Mouse (Mus musculus): Measurements from ENCODE around the gene Fabp2. TPM values are rescaled to one million over a fixed set of nuclear protein-coding genes. Genes with fewer than 3 reads are reported as not detected.

Fabp2 gene
- polyA plus RNA-seq, 1 experiment from 2014 or later, result not detected

- 89% methylated on average over 2 of the region's 2 CpGs for WGBS
Observed at GRCm38 (mm10) chr3:122876870-122877269, 18.0 kb upstream of the Fabp2 start.

GRCm38 (mm10) chr3:122877543-122877942 is 17.3 kb upstream of the Fabp2 start:
- ATAC-seq (ENCODE audit: low read depth), result no peak
- no peak overlapping the region for H3K9ac ChIP-seq (ENCODE audit: low read depth, low read length)
- H3K27me3 ChIP-seq (replicated peaks; ENCODE audit: control insufficient read depth, insufficient read depth, low read length), result no peaks in the 10 kb centered on the region
- WGBS, result 94% methylated on average over 3 of the region's 3 CpGs
- H3K4me1 ChIP-seq (ENCODE audit: control insufficient read depth, insufficient read depth, low read length), result no peaks in the 10 kb centered on the region
- no peaks in the 10 kb centered on the region for H3K36me3 ChIP-seq (ENCODE audit: control insufficient read depth, insufficient read depth, low read length)
- no peak for DNase-seq (ENCODE audit: low spot score)
- H3K4me3 ChIP-seq (ENCODE audit: low read depth, low read length), result no peak overlapping the region
- no peaks in the 10 kb centered on the region for H3K9me3 ChIP-seq (ENCODE audit: control insufficient read depth, low read length)
- no peak overlapping the region for H3K27ac ChIP-seq (replicated peaks; ENCODE audit: low read depth, low read length)
- no peak overlapping the region for H3K4me2 ChIP-seq (ENCODE audit: low read depth, low read length)

More at GRCm38 (mm10) chr3:122876870-122877269, 18.0 kb upstream of the Fabp2 start:
- Histone ChIP-seq H3K4me1 (ENCODE audit: control insufficient read depth, insufficient read depth, low read length) (no peaks in the 10 kb centered on the region), H3K36me3 (ENCODE audit: control insufficient read depth, insufficient read depth, low read length) (no peaks in the 10 kb centered on the region), H3K9me3 (ENCODE audit: control insufficient read depth, low read length) (no peaks in the 10 kb centered on the region), H3K9ac (ENCODE audit: low read depth, low read length) (no peak overlapping the region), H3K27ac (replicated peaks; ENCODE audit: low read depth, low read length) (no peak overlapping the region), H3K4me3 (ENCODE audit: low read depth, low read length) (no peak overlapping the region), H3K4me2 (ENCODE audit: low read depth, low read length) (no peak overlapping the region), H3K27me3 (replicated peaks; ENCODE audit: control insufficient read depth, insufficient read depth, low read length) (no peaks in the 10 kb centered on the region)
- DNase-seq (ENCODE audit: low spot score), result no peak
- no peak for ATAC-seq (ENCODE audit: low read depth)

DNA sequence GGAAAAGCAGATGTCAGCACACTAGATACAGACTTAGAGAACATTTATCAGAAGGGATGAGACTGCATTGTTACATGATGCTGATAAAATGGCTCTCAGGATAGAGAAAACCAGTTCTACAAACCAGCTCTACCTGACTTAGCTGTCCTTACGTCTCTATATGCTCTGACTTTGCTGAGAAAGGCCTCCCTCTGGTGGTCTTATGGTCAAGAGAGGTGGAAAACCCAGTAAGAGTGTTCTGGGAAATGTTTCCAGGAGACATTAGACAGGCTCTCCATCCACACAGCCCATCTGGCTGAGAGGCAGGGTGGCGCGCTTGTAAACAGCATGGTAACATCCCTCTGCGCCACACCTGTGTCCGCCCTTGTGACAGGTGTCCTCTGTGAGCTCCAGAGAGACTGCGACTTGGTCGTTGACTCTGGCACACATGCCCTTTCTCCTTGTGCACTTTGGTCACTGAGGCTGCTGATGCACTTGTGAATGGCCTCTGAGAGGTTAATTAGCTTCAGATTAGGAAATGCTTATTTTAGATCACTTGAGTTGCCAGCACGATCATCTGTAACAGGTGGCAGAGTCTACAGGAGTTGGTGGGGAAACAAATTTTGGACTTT is 16.1 kb upstream of the Fabp2 start:
- Histone ChIP-seq H3K27me3 (replicated peaks; ENCODE audit: control insufficient read depth, insufficient read depth, low read length) (no peaks in the 10 kb centered on the region), H3K36me3 (ENCODE audit: control insufficient read depth, insufficient read depth, low read length) (no peaks in the 10 kb centered on the region), H3K9me3 (ENCODE audit: control insufficient read depth, low read length) (no peaks in the 10 kb centered on the region), H3K4me2 (ENCODE audit: low read depth, low read length) (no peak overlapping the region), H3K4me1 (ENCODE audit: control insufficient read depth, insufficient read depth, low read length) (no peaks in the 10 kb centered on the region), H3K9ac (ENCODE audit: low read depth, low read length) (no peak overlapping the region), H3K27ac (replicated peaks; ENCODE audit: low read depth, low read length) (no peak overlapping the region), H3K4me3 (ENCODE audit: low read depth, low read length) (no peak overlapping the region)
- DNase-seq (ENCODE audit: low spot score) (no peak), ATAC-seq (ENCODE audit: low read depth) (no peak)
- 71% methylated on average over 8 of the region's 8 CpGs for WGBS

- Histone ChIP-seq H3K4me3 (ENCODE audit: low read depth, low read length) (no peak overlapping the region), H3K36me3 (ENCODE audit: control insufficient read depth, insufficient read depth, low read length) (no peaks in the 10 kb centered on the region), H3K4me2 (ENCODE audit: low read depth, low read length) (no peak overlapping the region), H3K4me1 (ENCODE audit: control insufficient read depth, insufficient read depth, low read length) (no peaks in the 10 kb centered on the region), H3K27me3 (replicated peaks; ENCODE audit: control insufficient read depth, insufficient read depth, low read length) (no peaks in the 10 kb centered on the region), H3K9ac (ENCODE audit: low read depth, low read length) (no peak overlapping the region), H3K9me3 (ENCODE audit: control insufficient read depth, low read length) (no peaks in the 10 kb centered on the region), H3K27ac (replicated peaks; ENCODE audit: low read depth, low read length) (no peak overlapping the region)
- WGBS, result 68% methylated on average over 4 of the region's 4 CpGs
- ATAC-seq (ENCODE audit: low read depth), result no peak
- DNase-seq (ENCODE audit: low spot score), result no peak
Observed at GRCm38 (mm10) chr3:122887505-122888301, 7.2 kb upstream of the Fabp2 start.

GRCm38 (mm10) chr3:122888371-122888819 is 6.5 kb upstream of the Fabp2 start:
- 65% methylated on average over 5 of the region's 5 CpGs for WGBS
- H3K4me2 ChIP-seq (ENCODE audit: low read depth, low read length), result no peak overlapping the region
- no peaks in the 10 kb centered on the region for H3K27me3 ChIP-seq (replicated peaks; ENCODE audit: control insufficient read depth, insufficient read depth, low read length)
- H3K36me3 ChIP-seq (ENCODE audit: control insufficient read depth, insufficient read depth, low read length), result no peaks in the 10 kb centered on the region
- H3K4me3 ChIP-seq (ENCODE audit: low read depth, low read length), result no peak overlapping the region
- DNase-seq (ENCODE audit: low spot score) (peak; percentile 13), ATAC-seq (ENCODE audit: low read depth) (no peak)
- no peak overlapping the region for H3K27ac ChIP-seq (replicated peaks; ENCODE audit: low read depth, low read length)
- H3K4me1 ChIP-seq (ENCODE audit: control insufficient read depth, insufficient read depth, low read length), result no peaks in the 10 kb centered on the region
- no peaks in the 10 kb centered on the region for H3K9me3 ChIP-seq (ENCODE audit: control insufficient read depth, low read length)
- H3K9ac ChIP-seq (ENCODE audit: low read depth, low read length), result no peak overlapping the region

DNA sequence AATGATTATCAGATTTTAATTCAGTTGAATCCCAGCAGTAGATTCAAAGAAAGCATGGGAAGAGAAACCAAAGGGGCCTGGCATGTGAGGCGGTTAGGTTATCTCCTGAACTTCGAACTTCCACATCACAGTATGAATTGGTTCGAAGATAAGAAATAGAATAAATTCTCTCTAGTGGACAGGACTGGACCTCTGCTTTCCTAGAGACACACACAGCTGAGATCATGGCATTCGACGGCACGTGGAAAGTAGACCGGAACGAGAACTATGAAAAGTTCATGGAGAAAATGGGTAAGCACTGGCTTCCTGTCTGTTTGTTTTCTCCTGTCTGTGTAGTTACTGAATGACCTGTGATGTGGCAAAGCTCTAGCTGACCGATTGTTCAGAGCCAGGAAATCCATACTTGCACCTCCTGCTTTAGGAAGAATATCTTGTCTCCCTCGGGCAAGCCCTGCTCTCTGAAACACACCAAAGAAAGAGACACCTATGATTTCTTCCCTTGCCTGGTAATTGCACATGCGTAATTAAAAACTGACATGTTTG is 388 bp downstream of the Fabp2 start:
- WGBS, result 85% methylated on average over 11 of the region's 11 CpGs
- no peak overlapping the region for H3K9ac ChIP-seq (ENCODE audit: low read depth, low read length)
- DNase-seq (ENCODE audit: low spot score) (no peak), ATAC-seq (ENCODE audit: low read depth) (no peak)
- H3K27me3 ChIP-seq (replicated peaks; ENCODE audit: control insufficient read depth, insufficient read depth, low read length), result no peaks in the 10 kb centered on the region
- no peaks in the 10 kb centered on the region for H3K36me3 ChIP-seq (ENCODE audit: control insufficient read depth, insufficient read depth, low read length)
- H3K4me2 ChIP-seq (ENCODE audit: low read depth, low read length), result no peak overlapping the region
- H3K4me3 ChIP-seq (ENCODE audit: low read depth, low read length), result no peak overlapping the region
- H3K4me1 ChIP-seq (ENCODE audit: control insufficient read depth, insufficient read depth, low read length), result no peaks in the 10 kb centered on the region
- no peaks in the 10 kb centered on the region for H3K9me3 ChIP-seq (ENCODE audit: control insufficient read depth, low read length)
- H3K27ac ChIP-seq (replicated peaks; ENCODE audit: low read depth, low read length), result no peak overlapping the region

- WGBS, result 53% methylated on average over 6 of the region's 6 CpGs
- Histone ChIP-seq H3K4me1 (ENCODE audit: control insufficient read depth, insufficient read depth, low read length) (no peaks in the 10 kb centered on the region), H3K36me3 (ENCODE audit: control insufficient read depth, insufficient read depth, low read length) (no peaks in the 10 kb centered on the region), H3K27me3 (replicated peaks; ENCODE audit: control insufficient read depth, insufficient read depth, low read length) (no peaks in the 10 kb centered on the region), H3K4me2 (ENCODE audit: low read depth, low read length) (no peak overlapping the region), H3K9ac (ENCODE audit: low read depth, low read length) (no peak overlapping the region), H3K4me3 (ENCODE audit: low read depth, low read length) (no peak overlapping the region), H3K27ac (replicated peaks; ENCODE audit: low read depth, low read length) (no peak overlapping the region), H3K9me3 (ENCODE audit: control insufficient read depth, low read length) (no peaks in the 10 kb centered on the region)
- DNase-seq (ENCODE audit: low spot score) (no peak), ATAC-seq (ENCODE audit: low read depth) (no peak)
Observed at GRCm38 (mm10) chr3:122898254-122898653, 3.4 kb downstream of the Fabp2 start.

DNA sequence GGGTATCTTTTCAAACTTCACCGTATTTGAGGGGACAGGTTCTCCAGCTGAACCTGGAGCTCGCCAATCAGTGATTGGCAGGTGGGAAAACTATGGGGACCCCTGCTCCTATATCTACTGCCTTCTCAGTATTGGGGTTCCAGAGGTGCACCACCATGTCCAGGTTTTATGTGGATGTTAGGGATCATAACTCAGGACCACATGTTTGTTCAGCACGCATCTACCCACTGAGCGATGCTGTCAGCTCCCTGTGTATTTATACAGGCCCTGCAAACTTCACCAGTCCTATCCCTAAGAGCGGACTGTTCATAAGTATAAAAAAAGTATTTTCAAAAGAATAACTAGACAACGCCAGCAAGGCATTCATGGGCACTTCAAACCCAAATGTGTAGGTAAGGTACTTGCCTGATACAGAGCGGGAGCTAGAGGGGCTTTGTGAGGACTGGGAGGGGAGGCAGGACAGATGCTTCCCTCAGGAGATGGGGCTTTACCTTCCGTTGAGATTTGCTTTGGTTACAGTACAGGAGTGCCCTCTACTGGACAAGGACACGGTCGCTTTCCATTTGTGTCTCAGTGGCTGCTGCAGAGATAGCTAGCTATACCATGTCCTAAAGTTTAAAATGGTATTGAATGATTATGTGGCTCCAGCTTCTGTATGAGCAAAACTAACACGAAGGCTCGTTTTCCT is 9.0 kb downstream of the Fabp2 start:
- ATAC-seq (ENCODE audit: low read depth) (0 out of 2 replicates have a peak, but pooled peaks have one; percentile 70), DNase-seq (ENCODE audit: low spot score) (peak; percentile 82)
- WGBS, result 39% methylated on average over 12 of the region's 12 CpGs
- H3K27ac ChIP-seq (replicated peaks; ENCODE audit: low read depth, low read length), result no peak overlapping the region
- H3K9ac ChIP-seq (ENCODE audit: low read depth, low read length), result no peak overlapping the region
- H3K9me3 ChIP-seq (ENCODE audit: control insufficient read depth, low read length), result no peaks in the 10 kb centered on the region
- H3K27me3 ChIP-seq (replicated peaks; ENCODE audit: control insufficient read depth, insufficient read depth, low read length), result no peaks in the 10 kb centered on the region
- H3K4me2 ChIP-seq (ENCODE audit: low read depth, low read length), result no peak overlapping the region
- no peak overlapping the region for H3K4me3 ChIP-seq (ENCODE audit: low read depth, low read length)
- H3K4me1 ChIP-seq (ENCODE audit: control insufficient read depth, insufficient read depth, low read length), result no peaks in the 10 kb centered on the region
- H3K36me3 ChIP-seq (ENCODE audit: control insufficient read depth, insufficient read depth, low read length), result no peaks in the 10 kb centered on the region
